Mouse (Mus musculus): ENCODE results near the gene Astn1. TPM values are rescaled to one million over a fixed set of nuclear protein-coding genes. Genes with fewer than 3 reads are reported as not detected.
A peak's percentile ranks its signal among the peaks of the same experiment; 100 is the strongest.

Astn1 gene
- polyA plus RNA-seq, 1 experiment from 2014 or later = 53.6 TPM

GRCm38 (mm10) chr1:158500140-158500539 lies 138.1 kb downstream of the Astn1 start:
- Histone ChIP-seq H3K4me3 (replicated peaks; ENCODE audit: low read length) (no peak overlapping the region), H3K27ac (no peak overlapping the region), H3K4me2 (replicated peaks) (no peak overlapping the region), H3K9me3 (ENCODE audit: control insufficient read depth, low read length) (no peaks in the 10 kb centered on the region), H3K36me3 (replicated peaks; ENCODE audit: control insufficient read depth, insufficient read depth) (peaks cover 9% of the 10 kb centered on the region), H3K9ac (no peak overlapping the region), H3K4me1 (replicated peaks; ENCODE audit: control insufficient read depth, insufficient read depth, low read length) (peaks cover 4% of the 10 kb centered on the region), H3K27me3 (ENCODE audit: control insufficient read depth, insufficient read depth, low read length) (no peaks in the 10 kb centered on the region)
- no peak for DNase-seq (ENCODE audit: low spot score)
- no peak for ATAC-seq (ENCODE audit: low FRiP score)
- 34% methylated on average over 4 of the region's 4 CpGs for WGBS

- H3K4me1 ChIP-seq (replicated peaks; ENCODE audit: control insufficient read depth, insufficient read depth, low read length) = peaks cover 4% of the 10 kb centered on the region
- WGBS = 25% methylated on average over 4 of the region's 4 CpGs
- no peak for DNase-seq (ENCODE audit: low spot score)
These were observed 138.9 kb downstream of the Astn1 start for GRCm38 (mm10) chr1:158501019-158501418.

GRCm38 (mm10) chr1:158507610-158508009 lies 145.5 kb downstream of the Astn1 start:
- 69% methylated on average over 3 of the region's 3 CpGs for WGBS
- Histone ChIP-seq H3K4me3 (replicated peaks; ENCODE audit: low read length) (no peak overlapping the region), H3K4me2 (replicated peaks) (no peak overlapping the region), H3K9ac (no peak overlapping the region), H3K36me3 (replicated peaks; ENCODE audit: control insufficient read depth, insufficient read depth) (peaks cover 47% of the 10 kb centered on the region), H3K4me1 (replicated peaks; ENCODE audit: control insufficient read depth, insufficient read depth, low read length) (no peaks in the 10 kb centered on the region), H3K9me3 (ENCODE audit: control insufficient read depth, low read length) (no peaks in the 10 kb centered on the region), H3K27me3 (ENCODE audit: control insufficient read depth, insufficient read depth, low read length) (no peaks in the 10 kb centered on the region), H3K27ac (no peak overlapping the region)
- DNase-seq (ENCODE audit: low spot score) (no peak), ATAC-seq (ENCODE audit: low FRiP score) (no peak)

More at GRCm38 (mm10) chr1:158501019-158501418, 138.9 kb downstream of the Astn1 start:
- H3K4me2 ChIP-seq (replicated peaks) = no peak overlapping the region
- H3K9me3 ChIP-seq (ENCODE audit: control insufficient read depth, low read length) = no peaks in the 10 kb centered on the region
- H3K27ac ChIP-seq = no peak overlapping the region
- no peak overlapping the region for H3K4me3 ChIP-seq (replicated peaks; ENCODE audit: low read length)
- no peak overlapping the region for H3K9ac ChIP-seq
- ATAC-seq (ENCODE audit: low FRiP score) = no peak
- H3K27me3 ChIP-seq (ENCODE audit: control insufficient read depth, insufficient read depth, low read length) = no peaks in the 10 kb centered on the region
- H3K36me3 ChIP-seq (replicated peaks; ENCODE audit: control insufficient read depth, insufficient read depth) = peaks cover 17% of the 10 kb centered on the region

- Histone ChIP-seq H3K9me3 (ENCODE audit: control insufficient read depth, low read length) (no peaks in the 10 kb centered on the region), H3K27me3 (ENCODE audit: control insufficient read depth, insufficient read depth, low read length) (no peaks in the 10 kb centered on the region), H3K4me2 (replicated peaks) (no peak overlapping the region), H3K9ac (no peak overlapping the region), H3K27ac (no peak overlapping the region), H3K4me1 (replicated peaks; ENCODE audit: control insufficient read depth, insufficient read depth, low read length) (no peaks in the 10 kb centered on the region), H3K36me3 (replicated peaks; ENCODE audit: control insufficient read depth, insufficient read depth) (peaks cover 59% of the 10 kb centered on the region), H3K4me3 (replicated peaks; ENCODE audit: low read length) (no peak overlapping the region)
- ATAC-seq (ENCODE audit: low FRiP score) (no peak), DNase-seq (ENCODE audit: low spot score) (no peak)
- 90% methylated on average over 4 of the region's 4 CpGs for WGBS
These were observed 147.2 kb downstream of the Astn1 start for GRCm38 (mm10) chr1:158509112-158509855.

- Histone ChIP-seq H3K9ac (no peak overlapping the region), H3K4me1 (replicated peaks; ENCODE audit: control insufficient read depth, insufficient read depth, low read length) (no peaks in the 10 kb centered on the region), H3K27me3 (ENCODE audit: control insufficient read depth, insufficient read depth, low read length) (no peaks in the 10 kb centered on the region), H3K36me3 (replicated peaks; ENCODE audit: control insufficient read depth, insufficient read depth) (peaks cover 56% of the 10 kb centered on the region), H3K27ac (no peak overlapping the region), H3K9me3 (ENCODE audit: control insufficient read depth, low read length) (no peaks in the 10 kb centered on the region), H3K4me2 (replicated peaks) (no peak overlapping the region), H3K4me3 (replicated peaks; ENCODE audit: low read length) (no peak overlapping the region)
- no peak for DNase-seq (ENCODE audit: low spot score)
- peak; percentile 73 for ATAC-seq (ENCODE audit: low FRiP score)
- 87% methylated on average over 15 of the region's 15 CpGs for WGBS
These were observed 148.6 kb downstream of the Astn1 start for GRCm38 (mm10) chr1:158510478-158511207.

- H3K36me3 ChIP-seq (replicated peaks; ENCODE audit: control insufficient read depth, insufficient read depth) = peaks cover 54% of the 10 kb centered on the region
- no peak for DNase-seq (ENCODE audit: low spot score)
These were observed 150.0 kb downstream of the Astn1 start for GRCm38 (mm10) chr1:158512089-158512488.

GRCm38 (mm10) chr1:158512636-158513035 lies 150.6 kb downstream of the Astn1 start:
- ATAC-seq (ENCODE audit: low FRiP score) (0 out of 2 replicates have a peak, but pooled peaks have one; percentile 9), DNase-seq (ENCODE audit: low spot score) (no peak)
- no peaks in the 10 kb centered on the region for H3K4me1 ChIP-seq (replicated peaks; ENCODE audit: control insufficient read depth, insufficient read depth, low read length)
- H3K9ac ChIP-seq = no peak overlapping the region
- H3K4me3 ChIP-seq (replicated peaks; ENCODE audit: low read length) = no peak overlapping the region
- peaks cover 54% of the 10 kb centered on the region for H3K36me3 ChIP-seq (replicated peaks; ENCODE audit: control insufficient read depth, insufficient read depth)
- H3K4me2 ChIP-seq (replicated peaks) = no peak overlapping the region
- no peak overlapping the region for H3K27ac ChIP-seq
- no peaks in the 10 kb centered on the region for H3K9me3 ChIP-seq (ENCODE audit: control insufficient read depth, low read length)
- no peaks in the 10 kb centered on the region for H3K27me3 ChIP-seq (ENCODE audit: control insufficient read depth, insufficient read depth, low read length)
- WGBS = 92% methylated on average over 6 of the region's 6 CpGs

More at GRCm38 (mm10) chr1:158512089-158512488, 150.0 kb downstream of the Astn1 start:
- Histone ChIP-seq H3K9ac (no peak overlapping the region), H3K4me2 (replicated peaks) (no peak overlapping the region), H3K27me3 (ENCODE audit: control insufficient read depth, insufficient read depth, low read length) (no peaks in the 10 kb centered on the region), H3K9me3 (ENCODE audit: control insufficient read depth, low read length) (no peaks in the 10 kb centered on the region), H3K4me3 (replicated peaks; ENCODE audit: low read length) (no peak overlapping the region), H3K4me1 (replicated peaks; ENCODE audit: control insufficient read depth, insufficient read depth, low read length) (no peaks in the 10 kb centered on the region), H3K27ac (no peak overlapping the region)
- ATAC-seq (ENCODE audit: low FRiP score) = no peak

- Histone ChIP-seq H3K27ac (no peak overlapping the region), H3K4me2 (replicated peaks) (no peak overlapping the region), H3K9ac (no peak overlapping the region), H3K4me3 (replicated peaks; ENCODE audit: low read length) (no peak overlapping the region), H3K27me3 (ENCODE audit: control insufficient read depth, insufficient read depth, low read length) (no peaks in the 10 kb centered on the region), H3K4me1 (replicated peaks; ENCODE audit: control insufficient read depth, insufficient read depth, low read length) (no peaks in the 10 kb centered on the region), H3K36me3 (replicated peaks; ENCODE audit: control insufficient read depth, insufficient read depth) (peaks cover 54% of the 10 kb centered on the region), H3K9me3 (ENCODE audit: control insufficient read depth, low read length) (no peaks in the 10 kb centered on the region)
- ATAC-seq (ENCODE audit: low FRiP score) (no peak), DNase-seq (ENCODE audit: low spot score) (no peak)
- 87% methylated on average over 13 of the region's 13 CpGs for WGBS
These were observed 151.5 kb downstream of the Astn1 start for GRCm38 (mm10) chr1:158513572-158513971.

- Histone ChIP-seq H3K4me1 (replicated peaks; ENCODE audit: control insufficient read depth, insufficient read depth, low read length) (no peaks in the 10 kb centered on the region), H3K4me3 (replicated peaks; ENCODE audit: low read length) (no peak overlapping the region), H3K27ac (no peak overlapping the region), H3K9ac (no peak overlapping the region), H3K36me3 (replicated peaks; ENCODE audit: control insufficient read depth, insufficient read depth) (peaks cover 52% of the 10 kb centered on the region), H3K27me3 (ENCODE audit: control insufficient read depth, insufficient read depth, low read length) (no peaks in the 10 kb centered on the region), H3K4me2 (replicated peaks) (no peak overlapping the region), H3K9me3 (ENCODE audit: control insufficient read depth, low read length) (no peaks in the 10 kb centered on the region)
- no peak for ATAC-seq (ENCODE audit: low FRiP score)
- WGBS = 73% methylated on average over 4 of the region's 4 CpGs
- DNase-seq (ENCODE audit: low spot score) = no peak
These were observed 154.5 kb downstream of the Astn1 start for GRCm38 (mm10) chr1:158516558-158516957.
